Mouse (Mus musculus) urinary bladder, postnatal 36 days (tissue): ENCODE measurements at regions not wholly inside any gene's neighbourhood (a gene's known extent, or its start where the extent isn't known, plus 50 kb on each side); places are given as distances from the start of the nearest gene placed in this dataset.
"Not testable (repeated sequence)": the region's sequence is repeated elsewhere in the genome, so short reads cannot be mapped to it uniquely, and the experiment has no call there.

Experiments used
- DNase-seq, 2 experiments: peaks; one replicate each; pipeline ENCODE4 v3.0.0; 2022; ENCODE audit warnings: low spot score in 2 of 2, mixed read lengths in 1 of 2

GRCm38 (mm10) chr2:114454901-114455300, 199.9 kb downstream of the Dph6 start:
- DNase-seq, result no peak

DNA sequence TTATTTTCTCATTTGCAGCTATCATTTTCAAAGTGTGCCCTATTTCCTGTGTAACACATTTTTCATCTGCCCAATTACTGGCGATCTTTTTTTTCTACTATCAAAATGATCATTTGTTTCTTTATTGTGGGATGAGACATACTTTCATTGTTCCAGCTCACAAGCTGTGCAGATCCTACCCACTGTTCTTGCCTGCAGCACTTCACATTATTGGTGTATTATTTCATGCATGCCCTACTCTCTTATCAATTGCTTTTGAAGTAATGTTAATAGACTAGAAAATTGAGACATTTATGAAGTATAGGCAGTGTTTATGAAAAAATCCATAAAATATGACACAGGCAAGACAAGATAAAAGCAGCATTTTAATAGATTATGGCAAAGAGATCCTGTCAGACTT, 204.6 kb downstream of the Dph6 start:
- no peak for DNase-seq

- DNase-seq, result no peak
These were observed 211.0 kb downstream of the Dph6 start for GRCm38 (mm10) chr2:114443801-114444200.

DNA sequence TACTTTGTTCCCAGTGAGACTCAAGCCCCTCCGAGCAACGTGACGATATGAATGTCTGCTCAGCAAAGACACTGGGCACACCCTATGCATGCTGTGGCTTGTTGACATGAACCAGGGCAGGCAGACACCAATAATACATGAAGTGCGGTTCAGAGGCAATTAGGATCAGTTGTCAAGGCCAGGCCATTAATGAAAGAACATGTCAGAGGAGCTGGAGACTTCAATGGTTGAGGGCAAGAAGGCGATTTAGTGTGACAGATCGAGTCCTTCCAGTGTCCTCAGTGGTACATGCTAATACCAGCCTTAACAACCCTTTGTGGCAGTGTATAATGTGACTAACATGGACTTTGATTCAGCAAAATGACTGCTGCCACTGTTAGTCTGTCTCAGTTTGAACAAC, 213.8 kb downstream of the Dph6 start:
- DNase-seq, result no peak

GRCm38 (mm10) chr2:114439668-114440067, 215.1 kb downstream of the Dph6 start:
- no peak for DNase-seq

DNA sequence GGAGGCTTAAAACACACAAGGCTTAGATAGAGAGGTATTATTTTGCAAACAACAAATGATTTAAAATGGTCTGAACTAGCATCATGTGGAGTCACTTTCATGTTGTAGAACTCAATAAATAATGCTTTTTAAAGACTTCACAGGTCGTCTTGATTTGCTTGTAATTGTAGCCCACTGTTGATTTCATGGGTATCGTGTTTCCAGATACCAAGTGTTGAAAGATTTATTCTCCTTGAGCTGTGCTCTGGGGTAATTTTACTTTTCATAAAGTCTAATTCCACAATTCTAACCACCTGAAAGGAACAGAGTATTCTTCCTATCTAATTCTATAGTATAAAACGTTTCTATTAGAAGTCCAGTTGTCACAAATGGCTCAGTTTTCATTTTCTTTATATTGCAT, 216.7 kb downstream of the Dph6 start:
- no peak for DNase-seq

GRCm38 (mm10) chr2:114427426-114428157, 226.3 kb upstream of the Zfp770 start:
- DNase-seq, result peak; percentile 55 to 78

DNA sequence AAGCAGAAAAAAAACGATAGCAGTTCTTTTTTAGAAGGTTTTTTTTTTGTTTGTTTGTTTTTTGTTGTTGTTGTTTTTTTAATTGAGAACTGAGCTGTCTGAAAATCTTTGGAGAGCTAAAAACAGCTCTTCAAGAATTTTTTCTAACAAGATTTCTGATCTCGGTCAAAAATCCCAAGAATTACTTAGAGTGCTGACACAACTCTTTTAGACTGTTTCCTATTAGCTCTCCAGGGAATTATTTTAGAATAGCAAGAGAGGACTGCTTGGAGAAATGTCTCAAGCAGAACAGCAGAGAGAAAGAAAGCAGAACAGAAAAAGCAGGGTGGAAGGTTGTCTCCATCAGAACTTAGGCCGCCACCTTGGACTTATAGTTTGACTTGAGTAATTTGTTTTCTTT, 218.1 kb upstream of the Zfp770 start:
- DNase-seq, result no peak

GRCm38 (mm10) chr2:114413013-114413412, 211.7 kb upstream of the Zfp770 start:
- DNase-seq, result no peak

GRCm38 (mm10) chr2:114411940-114412715, 210.9 kb upstream of the Zfp770 start:
- no peak for DNase-seq

- DNase-seq, result no peak
These were observed 209.4 kb upstream of the Zfp770 start for GRCm38 (mm10) chr2:114410717-114411116.

DNA sequence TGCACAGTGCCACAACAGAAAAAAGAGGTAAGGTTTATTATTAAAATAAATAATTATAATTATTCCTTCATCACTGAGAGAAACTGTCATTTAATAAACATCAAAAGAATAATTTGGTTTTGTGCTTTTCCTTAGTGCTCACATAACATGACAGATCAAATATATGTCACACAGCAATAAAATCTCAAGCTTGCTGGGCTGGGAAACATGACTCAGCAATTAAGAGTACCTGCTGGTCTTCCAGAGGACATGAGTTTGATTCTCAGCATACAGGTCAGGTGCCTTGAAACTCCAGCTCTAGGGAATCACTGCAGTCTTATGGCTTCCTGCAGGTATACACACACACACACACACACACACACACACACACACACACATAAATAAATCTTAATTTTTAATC, 208.3 kb upstream of the Zfp770 start:
- no peak for DNase-seq

DNA sequence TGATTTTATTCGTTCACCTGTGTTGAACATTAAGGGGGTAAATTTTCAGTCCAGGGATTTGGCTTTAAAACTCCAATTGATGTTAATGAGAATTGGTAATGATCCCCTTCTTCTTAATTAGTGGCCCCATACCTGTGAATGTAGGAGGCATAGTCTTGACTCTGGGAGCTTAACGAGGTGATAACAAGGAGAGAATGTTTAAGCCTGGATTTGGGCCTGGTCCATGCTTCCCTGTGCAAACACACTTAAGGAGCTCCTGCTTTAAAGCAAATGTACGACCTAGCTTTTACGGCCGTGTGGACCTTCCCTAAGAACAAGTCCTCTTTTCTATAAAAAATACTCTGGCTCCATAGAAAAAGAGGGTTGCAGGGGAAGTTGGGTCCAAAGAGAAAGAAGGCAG, 206.1 kb upstream of the Zfp770 start:
- DNase-seq, result no peak

DNA sequence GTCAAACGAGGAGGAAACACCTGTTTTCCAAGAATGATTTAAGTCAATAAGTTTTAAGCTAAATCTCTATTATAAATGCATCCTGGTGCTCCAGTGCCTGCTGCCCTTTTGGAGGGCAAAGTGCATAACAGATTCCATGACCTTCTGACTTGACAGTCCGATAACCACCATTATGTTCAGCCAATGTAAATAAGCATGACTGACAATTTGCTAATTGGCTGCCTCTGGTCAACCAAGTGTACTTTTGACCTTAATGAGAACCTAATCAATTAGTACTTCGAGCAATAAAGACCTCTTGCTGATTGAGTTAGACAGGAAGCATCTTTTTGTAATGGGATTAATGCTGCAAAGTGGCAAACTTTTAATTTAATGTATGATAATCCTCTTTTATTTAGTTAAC, 183.3 kb upstream of the Zfp770 start:
- DNase-seq, result no peak

GRCm38 (mm10) chr2:114378844-114379533, 177.7 kb upstream of the Zfp770 start:
- no peak for DNase-seq

DNA sequence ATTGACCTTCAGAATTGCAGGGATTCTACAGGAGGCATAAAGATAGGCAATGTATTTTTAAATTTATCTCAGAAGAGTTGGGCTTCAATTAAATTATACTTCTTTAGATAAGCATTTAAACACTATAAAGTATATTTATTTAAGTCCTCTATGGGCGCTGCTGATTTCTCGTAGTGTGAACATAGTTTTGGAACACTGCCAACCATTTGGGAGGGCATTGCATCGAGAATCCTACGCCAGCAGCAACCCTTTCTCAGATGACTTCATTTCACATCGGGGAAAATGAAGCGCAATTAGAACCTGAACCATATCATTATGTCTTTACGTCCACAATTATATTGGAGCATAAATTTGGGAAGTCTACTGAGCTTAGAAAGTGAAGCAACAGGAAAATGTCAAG, 172.2 kb upstream of the Zfp770 start:
- DNase-seq, result no peak

DNA sequence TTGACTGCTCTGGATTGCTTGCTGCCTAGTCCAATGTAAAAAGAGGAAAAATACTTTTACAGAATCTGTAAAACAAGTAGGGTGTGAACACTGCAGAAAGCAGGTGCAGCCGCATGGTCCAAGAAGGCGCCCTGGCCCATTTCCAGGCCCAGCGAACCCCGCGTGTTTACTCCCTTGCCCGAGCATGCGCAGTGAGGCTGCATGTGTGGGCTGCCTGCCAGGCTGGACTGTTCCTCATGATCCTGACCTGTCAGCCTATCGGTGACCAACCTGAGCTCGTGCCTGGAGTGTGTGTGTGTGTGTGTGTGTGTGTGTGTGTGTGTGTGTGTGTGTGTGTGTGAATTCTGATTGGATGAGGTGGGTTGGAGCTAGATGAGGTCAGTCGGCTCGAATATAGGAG, 152.6 kb upstream of the Zfp770 start:
- not testable (repeated sequence) for DNase-seq

- no peak for DNase-seq
These were observed 139.5 kb upstream of the Zfp770 start for GRCm38 (mm10) chr2:114340578-114341293.

- no peak for DNase-seq
These were observed 100.5 kb upstream of the Zfp770 start for GRCm38 (mm10) chr2:114301746-114302145.

DNA sequence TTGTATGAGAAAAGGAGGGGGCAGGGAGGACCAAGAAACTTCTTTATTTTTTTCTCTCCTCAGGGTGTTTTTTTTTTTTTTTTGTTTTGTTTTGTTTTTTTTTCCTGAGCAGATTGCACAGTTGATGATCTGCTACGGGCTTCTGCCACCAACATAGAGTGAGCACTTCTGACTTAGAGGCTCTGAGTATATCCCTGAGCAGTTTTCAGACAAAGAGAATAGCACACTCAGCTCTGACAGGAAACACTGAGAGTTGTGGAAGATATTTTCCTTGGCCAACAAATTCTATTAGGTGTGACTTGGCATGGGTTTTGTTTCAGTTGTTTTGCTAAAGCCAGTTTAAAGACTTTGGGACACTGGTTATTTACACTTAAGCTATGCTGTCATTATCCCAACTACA, 93.8 kb upstream of the Zfp770 start:
- DNase-seq, result no peak

DNA sequence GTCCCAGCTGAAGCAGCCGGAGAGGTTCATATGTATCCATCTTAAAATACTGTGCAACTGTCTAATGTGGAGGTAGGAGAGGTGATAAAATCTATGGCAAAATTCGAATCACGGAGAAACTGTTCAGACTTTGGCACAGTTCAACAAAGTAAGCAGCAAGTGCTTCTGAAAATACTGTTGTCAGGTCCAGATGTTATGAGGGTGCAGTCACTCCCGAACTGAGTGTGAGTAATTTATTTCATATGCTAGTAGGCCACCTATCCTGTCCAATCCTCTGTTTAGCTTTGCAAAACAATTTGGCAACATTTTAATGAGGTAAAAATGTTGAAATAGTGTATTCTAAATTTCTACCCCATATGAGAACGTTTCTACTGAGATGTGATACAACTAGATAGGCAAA, 90.1 kb upstream of the Zfp770 start:
- DNase-seq, result no peak

DNA sequence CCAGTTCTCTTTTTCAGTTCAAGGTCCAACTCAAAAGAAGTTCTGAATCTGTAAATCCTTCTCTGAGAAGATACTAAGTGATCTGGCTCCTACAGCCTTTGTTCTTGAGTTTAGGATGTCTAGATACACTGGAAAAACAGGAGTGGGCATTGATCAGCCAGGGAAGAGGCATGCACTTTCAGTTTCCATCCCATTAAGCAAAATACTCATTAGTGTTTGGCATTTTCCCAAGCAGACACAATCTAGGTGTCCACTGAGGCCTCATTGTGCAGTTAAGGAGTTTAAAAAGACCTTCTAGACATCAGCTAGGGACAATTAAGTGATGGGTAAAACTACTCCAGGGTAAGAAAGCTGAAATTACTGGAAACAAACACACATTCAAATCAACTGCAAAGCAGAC, 74.3 kb upstream of the Zfp770 start:
- DNase-seq, result no peak
